Mouse (Mus musculus): ENCODE data around the gene Tuba4a. TPM values are rescaled to one million over a fixed set of nuclear protein-coding genes. Genes with fewer than 3 reads are reported as not detected.

Tuba4a gene
- total RNA-seq (2021), result 100 to 1,000 TPM; 101 to 111 TPM

- intact Hi-C loops (cut with DNase I), result no loop called here
- peak; percentile 43 for DNase-seq
These were observed at the start of gene Tuba4a for GRCm38 (mm10) chr1:75219531-75219930. TSS of gene Tuba4a (minus strand) at chr1:75219865.

GRCm38 (mm10) chr1:75264091-75264880 is 44.6 kb upstream of the Tuba4a start, which contains the start of gene Ptprn:
TSS of gene Ptprn (minus strand) at chr1:75264502.
- intact Hi-C loops (cut with DNase I), result loop anchor here (2.0 kb wide), 1 partner anchor 25 kb away; no protein-coding TSS in a partner anchor
- DNase-seq, result peak; percentile 63

- no peak for DNase-seq
- intact Hi-C loops (cut with DNase I), result no loop called here
These were observed 43.6 kb upstream of the Tuba4a start for GRCm38 (mm10) chr1:75262969-75263951.

GRCm38 (mm10) chr1:75261278-75261677 is 41.6 kb upstream of the Tuba4a start:
- DNase-seq, result no peak

GRCm38 (mm10) chr1:75255516-75256046 is 35.9 kb upstream of the Tuba4a start:
- DNase-seq, result no peak
- intact Hi-C loops (cut with DNase I), result no loop called here

More at GRCm38 (mm10) chr1:75261278-75261677, 41.6 kb upstream of the Tuba4a start:
- intact Hi-C loops (cut with DNase I), result no loop called here

GRCm38 (mm10) chr1:75254625-75255013 is 35.0 kb upstream of the Tuba4a start:
- no peak for DNase-seq
- intact Hi-C loops (cut with DNase I), result no loop called here

GRCm38 (mm10) chr1:75253849-75254624 is 34.4 kb upstream of the Tuba4a start:
- DNase-seq, result peak; percentile 81
- intact Hi-C loops (cut with DNase I), result no loop called here

- intact Hi-C loops (cut with DNase I), result no loop called here
- no peak for DNase-seq
These were observed 33.4 kb upstream of the Tuba4a start for GRCm38 (mm10) chr1:75253029-75253428.

GRCm38 (mm10) chr1:75252308-75252707 is 32.6 kb upstream of the Tuba4a start:
- DNase-seq, result no peak
- intact Hi-C loops (cut with DNase I), result no loop called here

- intact Hi-C loops (cut with DNase I), result no loop called here
- DNase-seq, result peak; percentile 58
These were observed 31.7 kb upstream of the Tuba4a start for GRCm38 (mm10) chr1:75251112-75251970.

- peak; percentile 72 for DNase-seq
- intact Hi-C loops (cut with DNase I), result no loop called here
These were observed 30.8 kb upstream of the Tuba4a start for GRCm38 (mm10) chr1:75250498-75250897.

GRCm38 (mm10) chr1:75248041-75248772 is 28.5 kb upstream of the Tuba4a start:
- intact Hi-C loops (cut with DNase I), result no loop called here
- DNase-seq, result no peak

GRCm38 (mm10) chr1:75247071-75247930 is 27.6 kb upstream of the Tuba4a start:
- intact Hi-C loops (cut with DNase I), result no loop called here
- no peak for DNase-seq

- intact Hi-C loops (cut with DNase I), result no loop called here
- DNase-seq, result peak; percentile 46
These were observed 25.2 kb upstream of the Tuba4a start for GRCm38 (mm10) chr1:75244836-75245235.

GRCm38 (mm10) chr1:75244175-75244826 is 24.6 kb upstream of the Tuba4a start:
- intact Hi-C loops (cut with DNase I), result no loop called here
- DNase-seq, result no peak

- intact Hi-C loops (cut with DNase I), result no loop called here
- DNase-seq, result no peak
These were observed 23.7 kb upstream of the Tuba4a start for GRCm38 (mm10) chr1:75243411-75243810.

GRCm38 (mm10) chr1:75239591-75239990 is 19.9 kb upstream of the Tuba4a start:
- intact Hi-C loops (cut with DNase I), result no loop called here
- DNase-seq, result no peak
